Mouse (Mus musculus): ENCODE measurements at regions not wholly inside any gene's neighbourhood (a gene's known extent, or its start where the extent isn't known, plus 50 kb on each side); places are given as distances from the start of the nearest gene placed in this dataset.

DNA sequence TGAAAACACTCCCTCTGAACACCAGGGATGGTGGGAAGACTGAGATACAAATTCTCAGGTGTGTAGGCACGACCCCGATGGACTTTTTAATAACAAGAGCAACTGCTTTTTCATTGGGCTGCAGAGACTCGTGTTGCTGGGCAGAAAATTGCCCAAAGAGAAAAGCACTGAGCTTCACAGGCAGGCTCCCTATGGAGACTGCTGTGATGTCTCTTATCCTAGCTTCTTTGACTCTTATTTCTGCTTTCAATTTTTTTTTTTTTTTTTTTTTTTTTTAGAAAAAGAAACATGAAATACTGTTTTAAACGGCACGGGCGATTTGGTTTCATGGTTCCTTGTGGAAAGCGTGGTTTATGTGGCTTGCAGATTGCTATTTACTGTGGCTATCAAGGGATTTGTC is 522.8 kb upstream of the Fam174a start:
- Histone ChIP-seq H3K4me1 (ENCODE audit: control insufficient read depth, low read depth, low read length) (no peaks in the 10 kb centered on the region), H3K9me3 (replicated peaks; ENCODE audit: control insufficient read depth, low read length) (no peaks in the 10 kb centered on the region), H3K4me3 (ENCODE audit: low read depth, low read length) (no peak overlapping the region), H3K9ac (ENCODE audit: low read depth, low read length) (no peak overlapping the region), H3K4me2 (ENCODE audit: low read depth, low read length) (0 out of 2 replicates have a peak overlapping the region, but pooled peaks have one; percentile 1), H3K27ac (ENCODE audit: low read length) (no peak overlapping the region), H3K36me3 (ENCODE audit: control insufficient read depth, insufficient read depth) (no peaks in the 10 kb centered on the region), H3K27me3 (ENCODE audit: control insufficient read depth, insufficient read depth, low read depth, low read length) (no peaks in the 10 kb centered on the region)
- WGBS (ENCODE audit: insufficient replicate concordance): 31% methylated on average over 7 of the region's 7 CpGs
- no peak for ATAC-seq (ENCODE audit: low read depth)

DNA sequence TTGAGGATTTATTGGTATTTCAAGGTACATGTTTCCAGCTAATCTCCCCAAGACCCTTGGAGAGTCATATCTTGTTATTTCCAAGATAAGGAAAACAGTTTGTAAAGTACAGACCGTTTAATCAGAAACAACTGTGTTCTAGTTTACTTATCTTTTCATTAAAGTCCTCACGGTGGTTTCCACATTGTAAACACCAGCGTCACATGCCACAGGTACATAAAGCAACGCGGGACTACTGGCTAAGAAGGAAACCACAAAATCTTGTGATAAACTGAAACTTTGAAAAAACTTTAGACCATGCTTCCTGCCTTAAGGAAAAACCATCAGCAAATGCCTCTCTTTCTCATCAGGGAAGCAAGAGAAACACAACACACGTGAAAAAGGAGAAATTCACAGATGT is 522.4 kb upstream of the Fam174a start:
- H3K4me1 ChIP-seq (ENCODE audit: control insufficient read depth, low read depth, low read length): no peaks in the 10 kb centered on the region
- no peak overlapping the region for H3K9ac ChIP-seq (ENCODE audit: low read depth, low read length)
- no peaks in the 10 kb centered on the region for H3K9me3 ChIP-seq (replicated peaks; ENCODE audit: control insufficient read depth, low read length)
- H3K27ac ChIP-seq (ENCODE audit: low read length): no peak overlapping the region
- H3K4me2 ChIP-seq (ENCODE audit: low read depth, low read length): peak overlapping the region; percentile 13; the same call in 1 of the 2 replicates
- H3K27me3 ChIP-seq (ENCODE audit: control insufficient read depth, insufficient read depth, low read depth, low read length): no peaks in the 10 kb centered on the region
- ATAC-seq (ENCODE audit: low read depth): peak; percentile 63
- 7% methylated on average over 6 of the region's 6 CpGs for WGBS (ENCODE audit: insufficient replicate concordance)
- no peak overlapping the region for H3K4me3 ChIP-seq (ENCODE audit: low read depth, low read length)
- H3K36me3 ChIP-seq (ENCODE audit: control insufficient read depth, insufficient read depth): no peaks in the 10 kb centered on the region

GRCm38 (mm10) chr1:94796028-94796427 is 517.4 kb upstream of the Fam174a start:
- Histone ChIP-seq H3K9me3 (replicated peaks; ENCODE audit: control insufficient read depth, low read length) (no peaks in the 10 kb centered on the region), H3K27me3 (ENCODE audit: control insufficient read depth, insufficient read depth, low read depth, low read length) (no peaks in the 10 kb centered on the region), H3K4me2 (ENCODE audit: low read depth, low read length) (no peak overlapping the region), H3K4me3 (ENCODE audit: low read depth, low read length) (no peak overlapping the region), H3K27ac (ENCODE audit: low read length) (no peak overlapping the region), H3K36me3 (ENCODE audit: control insufficient read depth, insufficient read depth) (no peaks in the 10 kb centered on the region), H3K4me1 (ENCODE audit: control insufficient read depth, low read depth, low read length) (no peaks in the 10 kb centered on the region), H3K9ac (ENCODE audit: low read depth, low read length) (no peak overlapping the region)
- no peak for ATAC-seq (ENCODE audit: low read depth)
- 75% methylated on average over 1 of the region's 1 CpGs for WGBS (ENCODE audit: insufficient replicate concordance)

DNA sequence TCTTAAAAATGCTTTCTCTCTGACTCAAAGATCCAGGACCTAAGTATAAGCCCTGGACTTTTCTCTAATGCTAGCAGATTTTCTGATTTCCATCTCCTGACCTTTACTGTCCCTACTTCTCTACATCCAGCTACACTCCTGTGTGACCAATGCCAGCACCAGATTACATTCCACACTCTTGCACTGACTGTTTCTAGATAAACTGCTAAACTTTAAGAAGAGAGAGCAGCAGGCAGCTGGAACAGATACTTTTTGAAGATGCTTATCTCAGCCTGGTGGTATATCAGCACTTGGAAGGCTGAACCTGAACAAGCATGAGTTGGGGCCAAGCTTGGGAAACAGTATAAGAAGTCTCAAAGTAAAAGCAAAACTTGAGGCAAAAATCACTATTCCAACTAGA is 509.7 kb upstream of the Fam174a start:
- Histone ChIP-seq H3K27ac (ENCODE audit: low read length) (no peak overlapping the region), H3K4me2 (ENCODE audit: low read depth, low read length) (no peak overlapping the region), H3K36me3 (ENCODE audit: control insufficient read depth, insufficient read depth) (no peaks in the 10 kb centered on the region), H3K9ac (ENCODE audit: low read depth, low read length) (no peak overlapping the region), H3K9me3 (replicated peaks; ENCODE audit: control insufficient read depth, low read length) (no peaks in the 10 kb centered on the region), H3K4me1 (ENCODE audit: control insufficient read depth, low read depth, low read length) (no peaks in the 10 kb centered on the region), H3K4me3 (ENCODE audit: low read depth, low read length) (no peak overlapping the region), H3K27me3 (ENCODE audit: control insufficient read depth, insufficient read depth, low read depth, low read length) (no peaks in the 10 kb centered on the region)
- no peak for ATAC-seq (ENCODE audit: low read depth)

DNA sequence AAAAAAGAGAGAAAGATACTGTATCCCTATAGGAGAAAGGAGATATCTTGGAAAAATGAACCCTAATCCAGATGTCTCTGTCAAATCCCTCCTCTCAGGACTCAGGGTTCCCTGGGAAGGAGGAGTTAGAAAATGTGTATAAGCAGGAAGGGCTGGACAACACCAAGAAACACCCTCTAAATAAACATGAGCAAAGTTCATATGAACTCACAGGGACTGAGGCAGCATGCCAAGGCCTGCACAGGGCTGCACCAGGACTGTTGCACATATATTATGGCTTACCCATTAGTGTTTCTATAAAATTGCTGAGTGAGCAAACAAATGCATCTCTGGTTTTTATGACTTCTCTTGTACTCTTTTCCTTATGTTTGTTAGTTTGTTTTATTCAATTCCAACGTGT is 508.5 kb upstream of the Fam174a start:
- Histone ChIP-seq H3K36me3 (ENCODE audit: control insufficient read depth, insufficient read depth) (no peaks in the 10 kb centered on the region), H3K4me1 (ENCODE audit: control insufficient read depth, low read depth, low read length) (no peaks in the 10 kb centered on the region), H3K9me3 (replicated peaks; ENCODE audit: control insufficient read depth, low read length) (no peaks in the 10 kb centered on the region), H3K4me2 (ENCODE audit: low read depth, low read length) (no peak overlapping the region), H3K4me3 (ENCODE audit: low read depth, low read length) (no peak overlapping the region), H3K27ac (ENCODE audit: low read length) (no peak overlapping the region), H3K9ac (ENCODE audit: low read depth, low read length) (no peak overlapping the region), H3K27me3 (ENCODE audit: control insufficient read depth, insufficient read depth, low read depth, low read length) (no peaks in the 10 kb centered on the region)
- 50% methylated on average over 1 of the region's 1 CpGs for WGBS (ENCODE audit: insufficient replicate concordance)
- ATAC-seq (ENCODE audit: low read depth): no peak

- Histone ChIP-seq H3K36me3 (ENCODE audit: control insufficient read depth, insufficient read depth) (no peaks in the 10 kb centered on the region), H3K4me3 (ENCODE audit: low read depth, low read length) (no peak overlapping the region), H3K27me3 (ENCODE audit: control insufficient read depth, insufficient read depth, low read depth, low read length) (no peaks in the 10 kb centered on the region), H3K4me1 (ENCODE audit: control insufficient read depth, low read depth, low read length) (no peaks in the 10 kb centered on the region), H3K9me3 (replicated peaks; ENCODE audit: control insufficient read depth, low read length) (no peaks in the 10 kb centered on the region), H3K27ac (ENCODE audit: low read length) (no peak overlapping the region), H3K9ac (ENCODE audit: low read depth, low read length) (no peak overlapping the region), H3K4me2 (ENCODE audit: low read depth, low read length) (no peak overlapping the region)
- no peak for ATAC-seq (ENCODE audit: low read depth)
Measured at GRCm38 (mm10) chr1:94827628-94828027, 485.8 kb upstream of the Fam174a start.

- no peaks in the 10 kb centered on the region for H3K9me3 ChIP-seq (replicated peaks; ENCODE audit: control insufficient read depth, low read length)
- no peak; the same call in 1 of the 2 replicates for ATAC-seq (ENCODE audit: low read depth)
- whole genome bisulfite sequencing (ENCODE audit: insufficient replicate concordance): 50% methylated on average over 4 of the region's 4 CpGs
- no peak overlapping the region for H3K27ac ChIP-seq (ENCODE audit: low read length)
- H3K4me2 ChIP-seq (ENCODE audit: low read depth, low read length): no peak overlapping the region
- H3K9ac ChIP-seq (ENCODE audit: low read depth, low read length): no peak overlapping the region
- H3K4me1 ChIP-seq (ENCODE audit: control insufficient read depth, low read depth, low read length): no peaks in the 10 kb centered on the region
- no peaks in the 10 kb centered on the region for H3K27me3 ChIP-seq (ENCODE audit: control insufficient read depth, insufficient read depth, low read depth, low read length)
- H3K36me3 ChIP-seq (ENCODE audit: control insufficient read depth, insufficient read depth): no peaks in the 10 kb centered on the region
- no peak overlapping the region for H3K4me3 ChIP-seq (ENCODE audit: low read depth, low read length)
Measured at GRCm38 (mm10) chr1:94835982-94836381, 477.4 kb upstream of the Fam174a start.

- Histone ChIP-seq H3K4me2 (ENCODE audit: low read depth, low read length) (no peak overlapping the region), H3K4me1 (ENCODE audit: control insufficient read depth, low read depth, low read length) (no peaks in the 10 kb centered on the region), H3K27ac (ENCODE audit: low read length) (no peak overlapping the region), H3K4me3 (ENCODE audit: low read depth, low read length) (no peak overlapping the region), H3K9me3 (replicated peaks; ENCODE audit: control insufficient read depth, low read length) (no peaks in the 10 kb centered on the region), H3K9ac (ENCODE audit: low read depth, low read length) (no peak overlapping the region), H3K27me3 (ENCODE audit: control insufficient read depth, insufficient read depth, low read depth, low read length) (no peaks in the 10 kb centered on the region), H3K36me3 (ENCODE audit: control insufficient read depth, insufficient read depth) (no peaks in the 10 kb centered on the region)
- ATAC-seq (ENCODE audit: low read depth): no peak
- WGBS (ENCODE audit: insufficient replicate concordance): 18% methylated on average over 1 of the region's 1 CpGs
Measured at GRCm38 (mm10) chr1:94851522-94851921, 461.9 kb upstream of the Fam174a start.

- Histone ChIP-seq H3K27me3 (ENCODE audit: control insufficient read depth, insufficient read depth, low read depth, low read length) (no peaks in the 10 kb centered on the region), H3K27ac (ENCODE audit: low read length) (no peak overlapping the region)
- ATAC-seq (ENCODE audit: low read depth): peak; percentile 97
Measured at GRCm38 (mm10) chr1:94858464-94858863, 455.0 kb upstream of the Fam174a start.

DNA sequence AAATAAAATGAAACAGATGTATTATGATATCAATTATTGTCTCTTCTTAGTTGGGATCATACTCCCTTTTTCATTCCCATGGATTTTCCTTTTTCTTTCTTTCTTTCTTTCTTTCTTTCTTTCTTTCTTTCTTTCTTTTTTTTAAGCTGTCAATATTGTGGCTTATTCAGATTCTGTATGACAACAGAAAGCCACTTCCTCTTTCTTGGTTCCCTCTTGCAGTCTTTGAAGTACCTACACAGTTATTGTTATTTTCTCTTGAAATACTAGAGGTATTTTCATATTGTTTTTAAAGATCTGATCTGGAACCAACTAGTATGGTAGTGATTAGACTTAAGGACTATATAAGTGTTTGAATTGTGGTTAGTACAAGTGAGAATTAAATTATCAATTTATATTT is 444.6 kb upstream of the Fam174a start:
- Histone ChIP-seq H3K27me3 (ENCODE audit: control insufficient read depth, insufficient read depth, low read depth, low read length) (no peaks in the 10 kb centered on the region), H3K4me3 (ENCODE audit: low read depth, low read length) (no peak overlapping the region), H3K4me1 (ENCODE audit: control insufficient read depth, low read depth, low read length) (no peaks in the 10 kb centered on the region), H3K9ac (ENCODE audit: low read depth, low read length) (no peak overlapping the region), H3K9me3 (replicated peaks; ENCODE audit: control insufficient read depth, low read length) (no peaks in the 10 kb centered on the region), H3K36me3 (ENCODE audit: control insufficient read depth, insufficient read depth) (no peaks in the 10 kb centered on the region), H3K27ac (ENCODE audit: low read length) (no peak overlapping the region), H3K4me2 (ENCODE audit: low read depth, low read length) (no peak overlapping the region)
- no peak for ATAC-seq (ENCODE audit: low read depth)

More at GRCm38 (mm10) chr1:94858464-94858863, 455.0 kb upstream of the Fam174a start:
- WGBS (ENCODE audit: insufficient replicate concordance): 26% methylated on average over 2 of the region's 2 CpGs
- Histone ChIP-seq H3K9ac (ENCODE audit: low read depth, low read length) (no peak overlapping the region), H3K36me3 (ENCODE audit: control insufficient read depth, insufficient read depth) (no peaks in the 10 kb centered on the region), H3K4me3 (ENCODE audit: low read depth, low read length) (no peak overlapping the region), H3K4me2 (ENCODE audit: low read depth, low read length) (no peak overlapping the region), H3K9me3 (replicated peaks; ENCODE audit: control insufficient read depth, low read length) (no peaks in the 10 kb centered on the region), H3K4me1 (ENCODE audit: control insufficient read depth, low read depth, low read length) (no peaks in the 10 kb centered on the region; the same call in 1 of the 2 replicates)

Data from liver, embryonic 16.5 days (tissue).